Mouse (Mus musculus): ENCODE data around the gene Smc5.

GRCm38 (mm10) chr19:23168899-23169658 is 104.6 kb downstream of the Smc5 start:
- TF ChIP-seq CTCF (IDR thresholded peaks at IDR 0.05; ENCODE audit: extremely low read depth, insufficient read depth, low read length) (no peak), POLR2A (IDR thresholded peaks at IDR 0.05; ENCODE audit: extremely low read depth, insufficient read depth, low read length) (no peak)

All from cortical plate, adult 2 months (tissue).